Mouse (Mus musculus) cerebellum, postnatal 14 days (tissue): ENCODE data around the gene Olfr740.

Experiments
- DNase-seq, 2 experiments: peaks; one replicate each; pipeline ENCODE4 v3.0.0; 2021; ENCODE audit warnings: mixed read lengths in 2 of 2

The Olfr740 gene

GRCm38 (mm10) chr14:50445245-50445644, at the start of gene Olfr740:
Olfr740 (plus strand) TSS chr14:50445545.
- no peak for DNase-seq

- DNase-seq, result no peak
Observed at GRCm38 (mm10) chr14:50407268-50407667, 38.1 kb upstream of the Olfr740 start, which contains the start of gene Olfr738. Olfr738 (plus strand) TSS chr14:50407568.

- DNase-seq, result no peak
Observed at GRCm38 (mm10) chr14:50418326-50418725, 27.0 kb upstream of the Olfr740 start, which contains the start of gene Olfr739. Olfr739 (plus strand) TSS chr14:50418626.

- DNase-seq, result no peak
Observed at GRCm38 (mm10) chr14:50472438-50472837, 27.1 kb downstream of the Olfr740 start, which contains the start of gene Olfr741. Olfr741 (plus strand) TSS chr14:50472738.

DNA sequence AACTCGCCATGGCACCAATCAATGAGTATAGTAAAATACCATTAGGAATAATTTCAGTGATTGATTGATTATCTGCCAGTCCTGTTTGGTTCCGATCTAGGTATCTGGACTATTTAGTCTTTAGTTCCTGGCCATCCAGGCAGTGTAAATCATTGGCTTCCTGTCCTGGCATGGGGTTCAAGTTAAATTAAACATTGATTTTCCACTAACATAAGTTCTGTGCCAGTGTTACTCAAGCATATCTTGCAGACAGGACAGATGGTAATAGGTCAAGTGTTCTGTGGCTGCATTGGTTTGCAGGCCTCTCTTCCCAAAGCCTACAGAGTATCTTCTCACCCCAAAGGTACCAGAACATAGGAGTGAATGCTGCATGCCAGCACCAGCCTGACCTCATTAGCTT, 33.1 kb downstream of the Olfr740 start:
- DNase-seq, result no peak

GRCm38 (mm10) chr14:50503300-50503699, 58.0 kb downstream of the Olfr740 start, which contains the start of gene Olfr742:
Olfr742 (plus strand) TSS chr14:50503600.
- no peak for DNase-seq
